Mouse (Mus musculus) thymus, adult 2 months (tissue): Measurements from ENCODE around the gene Fn3krp. TPM values are rescaled to one million over a fixed set of nuclear protein-coding genes. Genes with fewer than 3 reads are reported as not detected.

ENCODE experiments used
- DNase-seq: peaks from one replicate; pipeline ENCODE4 v3.0.0; 2021
- H3K27ac ChIP-seq: fragments of 200-500 bp; 2 replicates; pipeline ENCODE4 v1.5.1; 2012; ENCODE audit warnings: low read length, control low read depth; ENCODE audit not compliant: control insufficient read depth, insufficient read depth
- H3K27me3 ChIP-seq: fragments of 200-500 bp; 2 replicates; pipeline ENCODE4 v1.6.1; 2012; ENCODE audit warnings: mild to moderate bottlenecking, low read length, moderate library complexity, mixed read lengths; ENCODE audit not compliant: control insufficient read depth, insufficient read depth
- H3K36me3 ChIP-seq: fragments of 200-500 bp; 2 replicates; pipeline ENCODE4 v1.6.1; 2012; ENCODE audit warnings: mild to moderate bottlenecking, low read length, moderate library complexity; ENCODE audit not compliant: control insufficient read depth, insufficient read depth
- H3K4me1 ChIP-seq: fragments of 200-500 bp; replicated peaks from 2 replicates; pipeline ENCODE4 v1.6.1; 2012; ENCODE audit warnings: low read length; ENCODE audit not compliant: control insufficient read depth, insufficient read depth
- H3K4me3 ChIP-seq: fragments of 200-500 bp; 2 replicates; pipeline ENCODE4 v1.5.1; 2012; ENCODE audit warnings: mild to moderate bottlenecking, low read length, control low read depth, moderate library complexity; ENCODE audit not compliant: control insufficient read depth, insufficient read depth
- CTCF ChIP-seq: fragments of 200-500 bp; IDR thresholded peaks from 2 replicates; pipeline ENCODE4 v1.5.1; 2012; ENCODE audit warnings: mild to moderate bottlenecking, control low read depth, low read length, moderate library complexity, borderline replicate concordance; ENCODE audit not compliant: control insufficient read depth, poor library complexity, insufficient read depth; ENCODE audit errors: extremely low read depth
- POLR2A ChIP-seq: fragments of 200-500 bp; IDR thresholded peaks from 2 replicates; pipeline ENCODE4 v1.6.1; 2012; ENCODE audit warnings: mild to moderate bottlenecking, low read length, control low read depth, moderate library complexity; ENCODE audit not compliant: control insufficient read depth, poor library complexity, insufficient read depth; ENCODE audit errors: extremely low read depth
- WGBS: fragments of 180-500 bp; shearing (Covaris S2); methylation state at CpG from one replicate; pipeline ENCODE4 v1.1.7; 2018; 5-methylcytosine and 5-hydroxymethylcytosine counted together
- polyA plus RNA-seq: library from polyadenylated mRNA; depleted of rRNA; stranded (reverse); fragments of >200 nt; gene quantifications from 2 replicates; pipeline ENCODE4 v1.2.3, GENCODE M21; 2012

The Fn3krp gene
- polyA plus RNA-seq, 1 experiment: 7.6 TPM

DNA sequence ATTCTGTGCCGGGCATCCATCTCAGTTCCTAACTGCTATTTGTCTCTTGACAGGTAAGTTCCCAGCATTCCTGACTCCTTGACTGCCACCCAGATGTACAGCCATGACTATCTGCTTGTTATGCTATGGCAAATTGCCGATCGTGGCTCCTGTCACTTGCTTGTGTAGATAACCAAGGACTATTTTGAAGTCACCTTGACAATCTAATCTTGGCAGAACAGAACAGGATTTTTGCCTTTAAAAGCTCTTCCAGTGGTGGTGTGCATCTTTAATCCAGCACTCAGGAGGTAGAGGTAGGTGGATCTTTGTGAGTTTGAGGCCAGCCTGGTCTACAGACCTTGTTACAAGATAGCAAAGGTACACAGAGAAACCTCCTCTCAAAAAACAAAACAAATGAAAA is 28.8 kb upstream of the Fn3krp start:
- TF ChIP-seq CTCF: no peak
- no peak for TF ChIP-seq POLR2A
- Histone ChIP-seq H3K4me3 (no peak overlapping the region), H3K4me1 (peaks cover 11% of the 10 kb centered on the region; the same call in 1 of the 2 replicates), H3K36me3 (no peaks in the 10 kb centered on the region), H3K27me3 (peaks cover 4% of the 10 kb centered on the region; the same call in 1 of the 2 replicates), H3K27ac (no peak overlapping the region)
- no peak for DNase-seq
- WGBS: 90% methylated on average over 3 of the region's 3 CpGs

DNA sequence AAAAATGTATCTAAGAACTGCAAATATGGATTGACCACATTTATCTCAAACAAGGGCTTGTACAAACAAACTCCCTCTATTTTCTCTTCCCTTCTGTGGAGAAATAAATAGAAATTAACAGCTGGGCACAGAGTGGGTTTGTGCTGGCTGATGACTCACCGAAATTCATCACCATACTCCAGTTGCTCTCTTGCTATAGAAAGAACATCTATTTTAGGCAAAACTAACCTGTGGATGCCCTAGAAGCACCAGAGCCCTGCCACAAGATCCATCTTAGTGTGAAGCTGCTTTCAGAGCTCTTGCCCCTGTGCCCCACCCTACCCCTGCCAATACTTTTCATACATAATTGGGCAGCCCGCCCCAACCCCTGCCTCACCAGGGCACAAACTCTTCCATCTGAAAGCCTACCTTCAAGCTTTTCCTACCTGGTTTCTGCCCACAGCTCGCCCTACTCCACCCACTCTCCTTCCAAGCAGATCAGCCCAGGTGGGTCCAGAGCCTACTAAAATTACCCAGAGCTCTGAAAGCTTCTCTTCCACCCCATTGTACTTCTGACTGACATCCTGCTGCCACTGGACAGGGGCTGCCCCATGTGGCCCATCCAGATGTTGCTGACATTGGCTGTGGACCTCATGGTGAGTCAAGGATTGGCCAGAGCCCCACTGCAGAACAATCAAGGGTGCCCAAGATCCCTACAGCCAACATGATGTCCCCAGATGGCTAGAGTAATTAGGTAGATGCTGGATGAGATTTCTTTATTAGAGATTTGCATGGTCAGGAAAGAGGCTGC is 13.6 kb upstream of the Fn3krp start:
- Histone ChIP-seq H3K27ac (no peak overlapping the region), H3K4me3 (no peak overlapping the region), H3K36me3 (no peaks in the 10 kb centered on the region), H3K4me1 (no peaks in the 10 kb centered on the region), H3K27me3 (no peaks in the 10 kb centered on the region)
- DNase-seq: no peak
- WGBS: 87% methylated on average over 3 of the region's 3 CpGs
- TF ChIP-seq POLR2A (no peak), CTCF (no peak)

- DNase-seq: no peak
- Histone ChIP-seq H3K4me3 (no peak overlapping the region), H3K4me1 (no peaks in the 10 kb centered on the region), H3K36me3 (no peaks in the 10 kb centered on the region), H3K27me3 (no peaks in the 10 kb centered on the region), H3K27ac (no peak overlapping the region)
- WGBS: 84% methylated on average over 5 of the region's 5 CpGs
- TF ChIP-seq CTCF: no peak
- no peak for TF ChIP-seq POLR2A
Measured at GRCm38 (mm10) chr11:121414762-121415161, 6.4 kb upstream of the Fn3krp start.

- Histone ChIP-seq H3K27ac (no peak overlapping the region), H3K27me3 (no peaks in the 10 kb centered on the region), H3K36me3 (no peaks in the 10 kb centered on the region), H3K4me3 (no peak overlapping the region), H3K4me1 (no peaks in the 10 kb centered on the region)
- no peak for DNase-seq
- TF ChIP-seq POLR2A: no peak
- TF ChIP-seq CTCF: no peak
- 76% methylated on average over 5 of the region's 5 CpGs for WGBS
Measured at GRCm38 (mm10) chr11:121415351-121415750, 5.8 kb upstream of the Fn3krp start.

GRCm38 (mm10) chr11:121417971-121418370 is 3.2 kb upstream of the Fn3krp start:
- WGBS: 94% methylated on average over 5 of the region's 5 CpGs

GRCm38 (mm10) chr11:121418932-121419331 is 2.3 kb upstream of the Fn3krp start:
- Histone ChIP-seq H3K36me3 (no peaks in the 10 kb centered on the region), H3K4me3 (no peak overlapping the region), H3K27ac (no peak overlapping the region), H3K27me3 (no peaks in the 10 kb centered on the region), H3K4me1 (peaks cover 9% of the 10 kb centered on the region)
- no peak for DNase-seq
- 90% methylated on average over 2 of the region's 2 CpGs for WGBS
- TF ChIP-seq CTCF: no peak
- no peak for TF ChIP-seq POLR2A

More at GRCm38 (mm10) chr11:121417971-121418370, 3.2 kb upstream of the Fn3krp start:
- no peak overlapping the region for H3K27ac ChIP-seq
- no peaks in the 10 kb centered on the region for H3K36me3 ChIP-seq
- TF ChIP-seq CTCF (no peak), POLR2A (no peak)
- H3K4me1 ChIP-seq: peaks cover 9% of the 10 kb centered on the region
- no peak for DNase-seq
- no peak overlapping the region for H3K4me3 ChIP-seq
- H3K27me3 ChIP-seq: no peaks in the 10 kb centered on the region
